Mouse (Mus musculus): ENCODE measurements at regions not wholly inside any gene's neighbourhood (a gene's known extent, or its start where the extent isn't known, plus 50 kb on each side); places are given as distances from the start of the nearest gene placed in this dataset.
"Not testable (repeated sequence)": the region's sequence is repeated elsewhere in the genome, so short reads cannot be mapped to it uniquely, and the experiment has no call there.

- ATAC-seq (ENCODE audit: low TSS enrichment): no peak
Observed at GRCm38 (mm10) chr14:76755591-76756376, 199.1 kb upstream of the Serp2 start.

GRCm38 (mm10) chr14:76753734-76754133, 197.0 kb upstream of the Serp2 start:
- no peak for ATAC-seq (ENCODE audit: low TSS enrichment)

- ATAC-seq (ENCODE audit: low TSS enrichment): peak; percentile 41
Observed at GRCm38 (mm10) chr14:76749178-76749577, 192.5 kb upstream of the Serp2 start.

GRCm38 (mm10) chr14:76748711-76749110, 192.0 kb upstream of the Serp2 start:
- no peak for ATAC-seq (ENCODE audit: low TSS enrichment)

GRCm38 (mm10) chr14:76747814-76748213, 191.1 kb upstream of the Serp2 start:
- ATAC-seq (ENCODE audit: low TSS enrichment): no peak

GRCm38 (mm10) chr14:76746282-76746681, 189.6 kb upstream of the Serp2 start:
- ATAC-seq (ENCODE audit: low TSS enrichment): peak; percentile 62

- no peak for ATAC-seq (ENCODE audit: low TSS enrichment)
Observed at GRCm38 (mm10) chr14:76744674-76745433, 188.2 kb upstream of the Serp2 start.

GRCm38 (mm10) chr14:76742297-76742696, 185.6 kb upstream of the Serp2 start:
- no peak for ATAC-seq (ENCODE audit: low TSS enrichment)

GRCm38 (mm10) chr14:76739836-76740597, 183.3 kb upstream of the Serp2 start:
- ATAC-seq (ENCODE audit: low TSS enrichment): peak; percentile 83

- 0 out of 2 replicates have a peak, but pooled peaks have one; percentile 25 for ATAC-seq (ENCODE audit: low TSS enrichment)
Observed at GRCm38 (mm10) chr14:76735997-76736396, 179.3 kb upstream of the Serp2 start.

- ATAC-seq (ENCODE audit: low TSS enrichment): no peak
Observed at GRCm38 (mm10) chr14:76735107-76735506, 178.4 kb upstream of the Serp2 start.

- peak; percentile 31 for ATAC-seq (ENCODE audit: low TSS enrichment)
Observed at GRCm38 (mm10) chr14:76733258-76733823, 176.7 kb upstream of the Serp2 start.

GRCm38 (mm10) chr14:76731096-76731986, 174.7 kb upstream of the Serp2 start:
- no peak for ATAC-seq (ENCODE audit: low TSS enrichment)

- ATAC-seq (ENCODE audit: low TSS enrichment): no peak
Observed at GRCm38 (mm10) chr14:76725844-76726243, 169.2 kb upstream of the Serp2 start.

GRCm38 (mm10) chr14:76725231-76725630, 168.5 kb upstream of the Serp2 start:
- not testable (repeated sequence) for ATAC-seq (ENCODE audit: low TSS enrichment)

GRCm38 (mm10) chr14:76724826-76725225, 168.1 kb upstream of the Serp2 start:
- ATAC-seq (ENCODE audit: low TSS enrichment): no peak

GRCm38 (mm10) chr14:76724395-76724794, 167.7 kb upstream of the Serp2 start:
- peak; percentile 34; the same call in 1 of the 2 replicates for ATAC-seq (ENCODE audit: low TSS enrichment)

GRCm38 (mm10) chr14:76723551-76723950, 166.9 kb upstream of the Serp2 start:
- no peak for ATAC-seq (ENCODE audit: low TSS enrichment)

- no peak for ATAC-seq (ENCODE audit: low TSS enrichment)
Observed at GRCm38 (mm10) chr14:76722297-76722696, 165.6 kb upstream of the Serp2 start.

GRCm38 (mm10) chr14:76721751-76722150, 165.1 kb upstream of the Serp2 start:
- ATAC-seq (ENCODE audit: low TSS enrichment): no peak

GRCm38 (mm10) chr14:76717081-76717480, 160.4 kb upstream of the Serp2 start:
- no peak for ATAC-seq (ENCODE audit: low TSS enrichment)
